Mouse (Mus musculus) cerebellum, adult 11 months (tissue): ENCODE data around the gene Ddx4.

Source experiments
- DNase-seq: peaks from one replicate; pipeline ENCODE4 v3.0.0; 2022

The Ddx4 gene

DNA sequence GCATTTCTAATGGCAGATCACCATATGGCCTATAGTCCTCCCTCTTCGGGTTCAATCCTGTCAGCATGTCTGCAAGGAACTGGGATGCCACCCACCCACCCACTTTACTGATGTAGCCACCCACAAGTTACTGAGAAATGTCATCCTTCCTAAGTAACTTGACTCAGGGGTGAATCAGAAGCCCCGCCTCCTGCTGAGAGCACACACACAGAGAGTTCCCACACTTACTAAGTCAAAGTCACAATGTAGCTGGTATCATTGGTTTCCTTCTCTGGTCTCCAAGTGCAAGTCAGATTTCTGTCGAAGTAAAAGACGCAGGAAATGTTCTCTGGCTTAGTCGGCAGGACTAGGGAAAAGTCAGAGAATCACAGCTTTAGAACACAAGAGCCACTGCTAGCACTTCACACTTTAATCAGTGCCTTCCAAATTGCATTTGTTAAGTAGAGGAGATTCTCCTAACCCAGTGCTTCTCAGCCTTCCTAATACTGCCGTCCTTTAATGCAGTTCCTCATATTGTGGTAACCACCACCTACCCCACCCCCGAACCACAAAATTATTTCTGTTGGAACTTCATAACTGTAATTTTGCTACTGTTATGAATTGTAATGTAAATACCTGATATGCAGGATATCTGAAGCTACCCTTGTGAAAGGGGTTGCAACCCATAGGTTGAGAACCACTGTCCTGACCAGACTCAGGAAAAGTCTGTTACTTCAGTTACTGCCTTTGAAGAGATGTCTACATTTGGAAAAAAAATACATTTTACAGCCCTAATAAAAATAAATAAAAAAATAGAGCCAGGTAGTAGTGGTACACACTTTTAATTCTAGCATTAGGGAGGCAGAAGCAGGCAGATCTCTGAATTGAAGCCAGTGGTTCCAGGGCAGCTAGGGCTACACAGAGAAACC is 100.4 kb downstream of the Ddx4 start:
- no peak for DNase-seq
